Mouse (Mus musculus): ENCODE results near the gene Ankrd16.

Ankrd16 gene

DNA sequence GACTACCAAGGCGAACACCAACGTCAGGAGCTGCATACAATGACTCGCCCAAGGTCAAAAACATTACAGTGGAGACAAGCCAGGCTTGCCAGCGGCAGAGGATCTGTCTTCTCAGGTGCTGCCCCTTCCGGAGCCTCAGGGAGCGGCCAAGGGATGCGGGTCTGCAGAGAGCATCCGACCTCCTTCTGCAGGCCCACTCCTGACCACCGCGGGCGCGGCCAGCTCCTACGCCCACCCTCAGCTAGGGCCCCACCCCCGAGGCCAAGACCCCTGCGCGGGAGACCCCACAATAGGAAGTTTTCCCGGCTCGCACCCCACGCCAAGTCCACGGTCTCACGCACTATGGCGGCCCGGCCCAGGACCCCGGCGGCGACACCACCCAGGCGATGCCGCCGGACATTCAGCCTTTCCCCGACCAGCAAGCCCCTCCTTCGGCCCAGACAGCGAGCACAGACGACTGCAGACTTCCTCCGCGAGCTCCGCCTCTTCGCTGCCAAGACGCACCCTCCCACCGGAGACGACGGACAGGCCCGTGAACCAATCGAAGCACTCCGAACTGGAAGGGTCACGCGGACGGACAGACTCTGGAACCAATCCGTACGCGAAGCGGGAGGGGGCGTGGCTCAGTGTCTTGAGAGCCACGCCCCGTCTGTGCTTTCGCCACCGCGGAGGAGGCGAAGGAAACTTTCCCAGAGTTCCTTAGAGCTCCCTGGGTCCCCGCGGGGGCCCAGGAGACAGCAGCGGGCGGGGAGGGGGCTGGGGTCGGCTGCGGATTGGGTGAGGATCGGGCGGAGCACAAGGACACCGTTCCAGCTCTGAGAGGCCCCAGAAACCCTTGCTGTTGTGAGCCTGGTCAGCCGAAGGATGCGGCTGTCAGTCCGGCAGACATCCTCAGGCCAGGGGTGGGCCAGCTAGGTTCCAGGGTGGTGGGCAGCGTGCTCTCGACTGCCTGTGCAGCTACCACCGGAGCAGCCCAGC is at the start of gene Ankrd16, which contains the start of gene Fbh1:
Gene Ankrd16, plus strand, starts transcription at position 786 of the 978 bp plus-strand sequence.
Gene Fbh1, minus strand, starts transcription at position 492 of the 978 bp plus-strand sequence.
- peak; percentile 100 for DNase-seq (ENCODE audit: low read depth)

DNA sequence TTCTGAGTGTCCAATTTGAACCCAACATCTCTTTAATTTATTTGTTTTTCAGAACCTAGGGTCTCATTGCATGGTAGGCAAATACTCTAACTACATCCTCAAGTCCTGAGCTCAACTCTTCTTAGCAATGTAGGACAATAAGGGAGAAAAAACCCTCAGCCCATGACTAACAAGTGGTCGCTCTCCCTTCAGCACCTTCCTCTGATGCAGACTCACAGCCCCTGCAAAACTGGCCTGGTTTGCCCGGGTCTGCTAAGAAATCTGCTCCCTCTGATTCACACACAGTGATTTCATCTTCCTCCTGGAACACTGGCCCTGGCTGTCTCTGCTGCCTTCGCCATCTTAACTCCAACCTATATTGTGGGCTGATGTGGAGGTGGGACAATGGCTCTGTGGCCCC is 48.6 kb upstream of the Ankrd16 start:
- peak; percentile 75 for DNase-seq (ENCODE audit: low read depth)

DNA sequence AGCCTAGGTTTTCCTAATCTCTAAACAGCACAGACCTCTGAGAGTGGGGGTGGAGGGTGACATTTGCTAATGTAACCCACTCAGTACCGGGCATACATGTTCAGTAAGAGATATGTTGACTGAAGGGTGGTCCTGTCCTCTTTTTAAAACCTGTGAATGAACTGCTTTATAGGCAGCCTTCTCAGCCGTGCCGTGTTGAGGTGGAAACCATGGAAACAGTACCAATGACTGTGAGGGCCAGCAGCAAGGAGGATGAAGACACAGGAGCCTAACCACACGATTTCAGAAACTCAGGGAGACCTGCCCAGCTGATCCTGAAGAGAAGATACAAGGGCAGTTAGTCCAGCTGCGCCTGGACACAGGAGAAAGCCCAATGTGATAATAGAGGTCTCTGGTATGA is 44.7 kb upstream of the Ankrd16 start:
- DNase-seq (ENCODE audit: low read depth): no peak

DNA sequence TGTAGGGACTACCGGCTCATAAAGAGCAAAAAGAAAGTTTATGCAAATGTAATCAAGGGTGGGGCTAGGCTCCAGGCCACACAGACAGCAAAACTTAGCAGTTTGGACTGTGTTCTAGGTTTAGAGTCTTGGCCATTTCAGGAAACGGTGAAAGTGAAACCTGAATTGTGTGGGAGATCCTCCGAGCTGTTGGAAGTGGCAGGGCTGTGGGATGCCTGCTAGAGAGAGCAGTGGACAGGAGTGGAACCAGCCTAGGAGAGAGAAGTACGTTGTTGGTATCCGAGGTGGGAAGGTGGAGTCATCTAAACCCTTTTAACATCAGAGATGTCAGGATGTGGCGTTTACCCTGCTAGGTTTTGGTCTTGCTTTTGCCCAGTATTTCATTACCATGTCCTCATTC is 41.8 kb upstream of the Ankrd16 start:
- no peak for DNase-seq (ENCODE audit: low read depth)

DNA sequence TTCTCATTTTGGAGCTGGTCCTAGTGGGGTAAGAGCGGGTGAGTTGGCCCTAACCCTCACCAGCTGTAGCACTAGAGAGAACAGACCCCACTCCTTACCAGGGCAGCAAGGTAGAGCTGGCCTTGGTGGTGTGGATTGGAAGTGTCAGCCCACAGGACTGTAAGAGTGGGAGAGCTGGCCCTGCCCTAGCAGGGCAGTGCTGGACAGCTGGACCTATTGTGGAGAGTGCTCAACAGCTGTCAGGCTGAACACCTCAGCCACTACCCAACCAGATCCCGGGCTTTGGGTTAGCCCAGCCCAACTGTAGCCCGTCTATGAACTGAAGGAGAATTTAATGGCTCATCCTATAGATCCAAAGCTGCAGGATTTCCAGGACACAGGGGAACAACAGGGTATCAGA is 38.9 kb upstream of the Ankrd16 start:
- no peak for DNase-seq (ENCODE audit: low read depth)

DNA sequence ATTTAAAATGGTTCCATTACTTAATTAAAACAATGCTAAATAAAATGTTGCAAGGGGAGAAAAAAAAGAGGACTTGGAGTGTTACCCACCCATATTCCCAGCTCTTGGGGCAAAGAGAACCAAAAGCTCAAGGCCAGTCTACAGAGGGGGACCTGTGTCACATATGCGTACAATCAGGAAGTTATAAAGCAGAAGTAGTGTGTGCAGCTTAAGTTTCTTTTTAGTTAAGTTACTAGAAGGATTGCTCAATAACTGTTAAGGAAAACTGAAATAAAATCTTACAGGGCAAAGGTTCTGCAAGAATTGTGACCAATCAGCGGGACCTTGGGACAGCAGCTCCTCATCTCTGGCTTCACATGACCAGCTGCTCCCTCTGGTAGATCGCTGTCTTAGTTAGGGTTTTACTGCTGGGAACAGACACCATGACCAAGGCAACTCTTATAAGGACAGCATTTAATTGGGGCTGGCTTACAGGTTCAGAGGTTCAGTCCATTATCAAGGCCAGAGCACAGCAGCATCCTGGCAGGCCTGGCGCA is 38.1 kb upstream of the Ankrd16 start:
- no peak for DNase-seq (ENCODE audit: low read depth)

DNA sequence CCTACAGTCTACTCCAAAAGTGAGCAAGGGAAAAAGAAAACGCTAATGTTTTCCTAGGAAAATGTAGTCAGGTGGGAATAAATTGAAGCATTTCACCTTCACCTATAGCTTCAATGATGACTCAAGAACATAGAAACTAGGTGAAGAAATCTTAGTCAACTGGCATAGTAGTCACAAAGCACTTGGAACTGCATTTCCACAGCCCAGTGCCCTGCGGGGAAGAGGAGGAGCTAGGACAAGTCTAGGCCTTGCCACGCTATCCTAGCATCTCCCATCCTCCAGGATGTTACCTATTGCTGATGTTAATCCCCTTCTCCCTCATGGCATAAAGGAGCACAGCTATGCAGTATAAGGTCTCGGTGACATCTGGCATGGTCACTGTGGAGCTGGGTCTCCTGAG is 15.1 kb upstream of the Ankrd16 start:
- DNase-seq (ENCODE audit: low read depth): no peak

DNA sequence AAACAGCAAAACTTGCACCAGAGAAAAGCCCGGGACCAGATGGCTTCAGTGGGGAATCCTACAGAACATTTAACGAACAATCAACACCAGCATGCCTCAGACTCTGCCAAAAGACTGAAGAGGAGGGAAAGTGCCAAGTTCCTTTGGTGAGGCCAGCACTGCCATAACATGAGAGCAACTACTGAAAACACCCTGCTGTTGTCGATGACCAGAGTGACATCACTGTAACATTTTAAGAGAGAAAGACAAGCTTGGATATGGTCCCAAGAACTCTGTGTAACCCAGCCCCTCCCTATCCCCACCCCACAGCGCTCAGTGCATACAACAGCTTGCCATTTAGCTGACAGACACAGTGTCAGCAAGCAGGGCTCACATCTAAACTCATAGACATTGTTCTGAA is 12.0 kb upstream of the Ankrd16 start:
- no peak for DNase-seq (ENCODE audit: low read depth)

DNA sequence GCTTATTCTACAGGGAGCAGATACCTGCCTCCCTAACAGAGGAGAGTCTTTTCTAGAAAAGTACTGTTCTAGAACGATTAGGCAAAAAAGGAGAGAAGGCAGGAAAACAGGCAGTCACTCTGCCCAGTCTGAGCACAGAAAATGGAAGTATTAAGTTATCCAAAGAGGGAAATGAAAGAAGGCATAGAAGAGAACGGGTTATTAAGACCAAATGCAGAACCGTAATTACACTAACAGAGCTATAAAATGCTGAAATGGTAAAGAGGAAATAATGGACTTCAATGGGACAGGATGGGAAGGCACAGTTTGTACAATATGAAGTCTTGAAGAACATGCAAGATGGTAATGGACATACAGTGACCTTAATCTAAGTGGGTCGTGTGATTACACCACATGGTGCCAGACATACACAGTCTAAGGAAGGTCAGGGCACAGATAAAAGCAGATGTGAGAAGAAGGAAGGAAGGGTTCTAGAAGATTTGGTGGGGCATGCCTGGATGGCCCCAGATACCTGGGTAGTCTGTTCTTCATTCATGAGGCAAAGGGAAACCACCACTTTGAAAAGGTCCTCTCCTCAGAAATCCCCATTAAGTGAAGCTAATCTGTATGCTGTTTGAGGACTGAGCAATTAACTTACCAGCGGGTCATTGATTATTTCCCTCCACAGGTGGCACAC is 11.1 kb upstream of the Ankrd16 start:
- no peak for DNase-seq (ENCODE audit: low read depth)

DNA sequence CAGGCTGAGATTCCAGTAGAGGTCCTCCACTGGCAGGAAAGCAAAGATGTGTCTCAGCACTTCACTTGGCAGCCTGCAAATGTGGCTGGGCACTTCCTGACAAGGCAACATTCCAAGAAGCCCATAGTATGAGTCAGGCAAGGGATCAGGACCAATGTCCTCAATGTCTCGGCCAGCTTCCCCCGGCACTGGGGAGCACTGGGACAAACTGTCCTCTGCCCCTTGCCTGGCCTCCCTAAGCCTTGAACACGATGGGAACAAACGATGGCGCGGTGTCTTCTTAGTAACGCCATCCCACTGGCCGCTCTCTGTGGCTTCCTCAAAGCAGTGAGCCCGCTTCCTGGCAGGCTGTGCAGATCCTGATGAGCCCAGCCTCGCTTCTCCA is 10.5 kb upstream of the Ankrd16 start:
- no peak for DNase-seq (ENCODE audit: low read depth)

DNA sequence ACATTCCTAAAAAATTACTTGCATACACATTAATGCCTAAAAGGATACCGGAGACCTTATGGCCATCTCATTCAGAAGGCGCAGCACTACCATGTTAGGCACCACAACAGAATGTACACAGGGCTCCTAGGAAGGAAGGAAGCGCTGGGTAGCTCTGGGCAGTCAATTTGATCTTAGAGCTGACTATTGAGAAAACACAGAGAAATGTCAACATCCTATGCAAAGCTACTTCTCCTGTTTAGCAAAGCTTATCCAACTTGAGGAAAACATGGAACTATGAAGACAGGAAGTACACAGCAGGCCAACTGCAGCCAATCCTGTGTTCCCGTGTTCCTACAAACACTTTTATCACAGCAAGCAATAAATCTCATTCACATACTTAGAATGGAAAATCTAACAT is 6.0 kb upstream of the Ankrd16 start:
- no peak for DNase-seq (ENCODE audit: low read depth)

DNA sequence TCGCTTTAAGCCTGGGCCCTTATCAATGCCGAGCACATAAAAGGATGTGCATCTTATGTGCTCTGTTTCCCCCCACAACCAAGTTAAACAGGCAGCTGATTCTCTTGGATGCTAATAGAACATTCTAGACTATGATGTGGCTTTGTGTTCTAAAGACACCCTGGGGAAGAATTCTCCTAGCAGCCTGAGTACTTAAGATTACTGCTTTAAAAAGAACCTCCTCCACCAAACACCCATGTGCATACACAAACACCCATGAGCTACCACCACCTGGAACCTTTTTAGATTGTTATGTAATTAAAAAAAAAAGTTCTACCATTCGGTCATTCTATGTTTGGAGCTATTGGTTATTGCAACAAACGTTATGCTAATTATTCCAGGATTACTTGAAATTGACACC is 5.3 kb upstream of the Ankrd16 start:
- no peak for DNase-seq (ENCODE audit: low read depth)

DNA sequence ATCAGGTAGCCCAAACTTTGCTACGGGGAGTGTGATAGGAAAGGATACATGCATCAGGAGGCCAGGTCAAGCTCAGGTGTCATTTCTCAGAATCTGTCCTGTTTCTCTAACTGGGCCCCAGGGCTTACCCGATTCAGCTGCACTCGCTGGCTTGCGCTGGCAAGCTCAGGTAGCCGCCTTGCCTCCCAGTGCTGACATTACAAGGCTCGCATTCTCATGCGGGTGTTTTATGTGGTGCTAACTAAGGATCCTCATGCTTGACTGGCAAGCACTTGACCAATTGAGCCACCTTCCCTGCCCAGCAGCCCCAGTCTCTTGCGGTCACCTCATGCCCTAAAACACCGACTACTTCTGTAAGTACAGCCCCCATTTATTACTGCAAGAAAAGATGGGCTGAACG is 3.2 kb upstream of the Ankrd16 start:
- no peak for DNase-seq (ENCODE audit: low read depth)

DNA sequence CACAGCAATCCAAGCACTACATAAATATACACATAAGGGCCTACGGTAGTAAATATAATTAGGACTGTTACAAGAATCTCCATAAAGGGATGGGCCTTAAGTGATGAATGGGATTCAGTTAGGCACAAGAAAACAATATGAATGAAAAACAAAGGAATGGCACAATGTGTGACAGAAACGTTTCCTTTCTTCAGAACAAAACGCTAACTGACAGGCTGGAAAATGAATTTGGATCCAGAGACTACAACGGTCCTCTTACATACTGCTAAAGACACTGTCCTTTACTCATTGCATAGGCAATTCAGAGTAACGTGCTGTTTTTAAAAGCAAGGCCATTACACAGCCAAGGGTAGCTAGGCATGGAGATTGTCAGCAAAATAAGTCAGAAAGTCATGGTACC is 2.6 kb upstream of the Ankrd16 start:
- DNase-seq (ENCODE audit: low read depth): no peak

DNA sequence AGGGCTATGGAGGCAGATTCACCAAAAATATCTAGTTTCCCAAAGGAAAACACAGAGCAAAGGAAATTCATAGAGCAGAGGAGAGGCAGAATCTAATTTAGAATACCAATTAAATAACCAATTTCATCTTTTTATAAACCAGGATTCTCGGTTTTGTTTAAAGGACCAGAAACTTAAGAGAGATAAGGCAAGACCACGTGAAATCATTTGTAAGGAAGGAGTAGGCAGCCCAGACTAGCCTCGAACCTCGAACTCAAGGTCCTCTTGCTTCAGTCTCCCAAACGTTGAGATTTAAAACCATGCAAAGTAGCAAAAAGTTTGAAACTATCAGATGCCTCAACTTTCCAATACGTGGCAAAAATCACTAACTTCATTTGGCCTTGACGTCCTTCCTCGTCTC is 1.3 kb upstream of the Ankrd16 start:
- DNase-seq (ENCODE audit: low read depth): no peak

DNA sequence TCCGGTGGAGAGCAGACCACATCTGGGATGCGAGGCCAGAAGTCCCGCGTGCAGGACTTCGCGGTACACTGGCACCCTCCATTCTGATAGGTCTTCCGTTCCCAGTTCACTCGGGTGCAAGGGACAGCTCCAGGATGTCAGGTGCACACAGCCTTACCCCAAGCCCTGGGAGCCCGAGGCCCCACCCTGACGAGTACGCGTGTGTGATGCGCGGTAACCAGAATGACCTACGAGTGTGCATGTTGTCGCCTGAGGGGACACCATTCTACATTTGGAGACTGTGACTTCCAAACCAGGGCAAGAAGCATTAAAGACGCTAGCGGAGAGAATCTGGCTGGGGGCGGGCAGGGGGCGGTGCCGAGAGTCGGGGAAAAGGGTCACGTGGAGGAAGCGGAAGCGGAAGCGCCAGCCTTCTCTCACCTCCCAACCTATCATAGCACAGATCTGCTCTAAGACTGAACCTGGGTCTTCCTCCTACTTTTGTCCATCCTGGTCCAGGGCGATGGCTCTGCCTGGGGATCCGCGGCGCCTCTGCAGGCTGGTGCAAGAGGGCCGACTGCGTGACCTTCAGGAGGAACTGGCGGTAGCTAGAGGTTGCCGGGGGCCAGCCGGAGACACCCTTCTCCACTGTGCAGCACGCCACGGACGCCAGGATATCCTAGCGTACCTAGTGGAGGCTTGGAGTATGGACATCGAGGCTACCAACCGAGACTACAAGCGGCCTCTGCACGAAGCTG is 579 bp downstream of the Ankrd16 start:
- peak; percentile 94 for DNase-seq (ENCODE audit: low read depth)

DNA sequence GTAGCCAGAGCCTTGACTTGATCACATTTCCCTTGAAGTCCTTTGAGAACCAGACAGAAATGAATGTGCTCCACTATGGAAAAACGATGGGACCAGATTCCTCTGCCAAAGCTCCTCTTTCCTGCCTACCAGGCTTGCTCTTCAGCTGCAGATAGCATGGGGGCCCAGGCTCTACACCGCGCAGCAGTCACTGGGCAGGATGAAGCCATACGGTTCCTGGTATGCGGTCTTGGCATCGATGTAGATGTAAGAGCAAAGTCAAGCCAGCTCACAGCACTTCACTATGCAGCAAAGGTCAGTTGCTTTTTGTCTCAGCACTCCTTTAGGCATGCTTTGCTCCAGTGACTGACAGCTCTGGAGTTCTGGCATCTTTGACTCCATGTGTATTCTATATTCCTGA is 6.5 kb downstream of the Ankrd16 start:
- no peak for DNase-seq (ENCODE audit: low read depth)

DNA sequence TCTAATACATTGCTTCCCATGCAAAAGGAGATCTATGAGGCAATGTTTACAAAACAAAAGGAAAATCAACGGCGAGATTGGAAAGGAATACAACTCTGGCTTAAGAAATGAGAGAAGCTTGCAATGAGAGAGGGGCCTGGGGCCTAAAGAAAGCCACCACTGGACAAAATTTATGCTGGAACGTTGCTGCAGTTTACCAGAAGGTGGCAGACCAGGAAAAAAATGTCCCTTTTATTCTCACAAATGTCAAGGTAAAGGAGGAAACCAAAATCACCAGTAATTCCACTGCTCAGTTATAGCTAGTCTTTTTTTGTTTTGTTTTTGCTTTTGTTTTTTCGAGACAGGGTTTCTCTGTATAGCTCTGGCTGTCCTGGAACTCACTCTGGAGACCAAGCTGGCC is 17.0 kb downstream of the Ankrd16 start:
- DNase-seq (ENCODE audit: low read depth): peak; percentile 51

DNA sequence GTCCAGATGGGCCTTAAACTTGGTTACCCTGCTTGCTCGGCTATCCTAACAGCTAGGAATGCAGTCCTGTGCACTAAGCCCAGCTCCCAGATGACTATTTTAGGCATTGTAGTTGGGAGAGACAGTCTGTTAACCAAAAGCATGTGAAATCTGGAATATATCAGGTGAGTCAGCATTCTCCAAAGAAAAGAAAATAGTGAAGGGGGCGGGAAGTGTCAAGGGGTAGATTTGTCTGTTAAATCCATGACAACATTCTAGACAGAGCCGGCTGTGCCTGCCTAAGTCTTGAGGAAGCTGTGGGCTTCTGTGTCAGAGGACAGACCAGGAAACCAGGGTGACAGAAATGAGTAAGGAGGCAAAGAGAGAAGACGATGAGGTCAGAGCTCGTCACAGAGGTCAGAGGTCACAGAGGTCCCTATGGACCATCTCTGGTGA is 20.3 kb downstream of the Ankrd16 start:
- peak; percentile 89 for DNase-seq (ENCODE audit: low read depth)

DNA sequence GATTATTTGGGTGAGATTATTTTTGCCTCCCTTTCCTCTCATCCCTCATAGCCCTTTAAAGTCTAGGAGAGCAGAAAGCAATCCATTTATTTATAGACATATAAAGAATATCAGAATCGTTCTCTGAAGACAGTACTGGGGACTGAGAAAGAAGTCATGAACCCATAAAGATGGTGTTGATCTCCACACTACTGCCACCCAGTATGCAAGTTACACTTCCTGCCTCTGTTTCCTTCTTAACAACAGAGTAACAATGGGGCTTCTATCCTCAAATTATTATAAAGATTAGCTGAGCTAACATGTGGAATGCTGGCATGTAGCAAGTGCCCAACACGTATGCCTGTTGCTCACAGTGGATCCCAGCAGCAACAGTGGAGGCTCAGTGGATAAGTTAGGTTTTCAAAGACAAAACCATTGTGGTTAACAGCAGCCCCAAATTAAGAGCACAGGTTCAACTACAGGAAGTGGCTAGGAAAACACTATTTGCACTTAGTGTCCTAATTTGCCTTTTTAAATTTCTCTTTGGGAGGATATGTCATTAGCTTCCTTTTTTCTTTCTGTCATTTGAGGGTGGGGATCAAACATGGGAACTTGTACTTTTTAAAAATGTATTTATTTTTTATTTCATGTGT is 23.7 kb downstream of the Ankrd16 start:
- no peak for DNase-seq (ENCODE audit: low read depth)
